Mouse (Mus musculus): ENCODE results near the gene Pum2.

- TF ChIP-seq POLR2A (IDR thresholded peaks at IDR 0.05; ENCODE audit: borderline replicate concordance, extremely low read depth, insufficient read depth, insufficient read length, poor library complexity, severe bottlenecking): no peak
- no peak for TF ChIP-seq CTCF (IDR thresholded peaks at IDR 0.05; ENCODE audit: borderline replicate concordance, extremely low read depth, insufficient read depth, insufficient read length)
Measured at GRCm38 (mm10) chr12:8675361-8675760, 1.4 kb downstream of the Pum2 start.

All from brain, embryonic 14.5 days (tissue).